31 mouse cellular contexts compared by ENCODE assay signal in the genomic region with DNA sequence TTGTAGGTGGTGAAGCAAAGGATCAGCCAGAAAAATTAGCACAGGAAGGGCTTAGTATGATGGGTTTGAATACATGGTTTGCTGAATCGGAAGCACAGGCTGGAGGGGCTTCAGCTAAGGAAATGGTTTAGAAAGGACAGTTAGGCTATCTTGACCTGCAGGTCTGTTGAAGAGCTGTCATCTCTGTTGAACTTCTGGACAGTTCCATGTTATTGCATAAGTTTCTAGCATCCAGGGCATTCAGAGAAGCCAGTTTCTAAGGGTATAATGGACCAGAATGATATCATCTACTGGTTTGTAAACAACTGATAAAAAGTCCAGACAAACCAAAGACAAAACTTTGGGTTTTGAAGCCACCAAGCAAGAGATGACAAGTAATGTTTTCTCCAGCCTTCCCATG.
"Had no signal": no experiment of that assay in that cellular context is flagged by ENCODE, and none has a peak within 500 bp of the region (broad histone marks: within the 10 kb centered on the region; RNA-seq: fewer than 3 reads in every experiment).

No protein-coding gene starts in this region.

- ATAC-seq: hindbrain, embryonic 16.5 days; hindbrain, postnatal 0 days; inflammation-experienced regulatory T-cells, adult 6 months; intestine, embryonic 15.5 days; intestine, embryonic 16.5 days had no signal

- H3K4me2 ChIP-seq: heart, embryonic 11.5 days; heart, embryonic 12.5 days; heart, embryonic 13.5 days; heart, embryonic 15.5 days; hindbrain, embryonic 12.5 days; hindbrain, embryonic 13.5 days; hindbrain, embryonic 14.5 days; hindbrain, embryonic 15.5 days; intestine, embryonic 15.5 days; kidney, embryonic 15.5 days had no signal

- H3K27me3 ChIP-seq: heart, embryonic 12.5 days; heart, embryonic 13.5 days; heart, embryonic 15.5 days; hindbrain, embryonic 12.5 days; hindbrain, embryonic 13.5 days; hindbrain, embryonic 15.5 days; intestine, embryonic 15.5 days; kidney, embryonic 15.5 days had no signal

- DNase-seq: heart, postnatal 10 days; heart, postnatal 36 days; heart, postnatal 4 days; kidney, adult 11 months; kidney, adult 18-20 months; kidney, adult 8-10 months; kidney, postnatal 10 days; kidney, postnatal 14 days; kidney, postnatal 25 days; kidney, postnatal 4 days; layer of hippocampus, adult 9-11 months; layer of hippocampus, postnatal 36 days had no signal

- H3K36me3 ChIP-seq: heart, embryonic 12.5 days; heart, embryonic 15.5 days; hindbrain, embryonic 10.5 days; hindbrain, embryonic 12.5 days; hindbrain, embryonic 13.5 days; hindbrain, embryonic 15.5 days; intestine, embryonic 15.5 days; kidney, embryonic 15.5 days had no signal

- H3K9ac ChIP-seq: heart, embryonic 12.5 days; heart, embryonic 13.5 days; heart, embryonic 15.5 days; hindbrain, embryonic 12.5 days; hindbrain, embryonic 13.5 days; hindbrain, embryonic 14.5 days; hindbrain, embryonic 15.5 days; intestine, embryonic 15.5 days; kidney, embryonic 15.5 days had no signal

- H3K27ac ChIP-seq: heart, embryonic 10.5 days; heart, embryonic 15.5 days; hindbrain, embryonic 10.5 days; hindbrain, embryonic 12.5 days; hindbrain, embryonic 13.5 days; hindbrain, embryonic 14.5 days; hindbrain, embryonic 15.5 days; hindbrain, postnatal 0 days; intestine, embryonic 15.5 days; kidney, postnatal 0 days; layer of hippocampus, adult 2 months; left cerebral cortex, adult 2 months had no signal

- H3K4me1 ChIP-seq: hindbrain, embryonic 10.5 days; hindbrain, embryonic 13.5 days; intestine, embryonic 15.5 days had no signal

- H3K4me3 ChIP-seq: heart, embryonic 10.5 days; heart, embryonic 12.5 days; heart, embryonic 13.5 days; heart, embryonic 15.5 days; hindbrain, embryonic 10.5 days; hindbrain, embryonic 12.5 days; hindbrain, embryonic 13.5 days; hindbrain, embryonic 15.5 days; intestine, embryonic 15.5 days; kidney, embryonic 15.5 days; layer of hippocampus, adult 2 months; left cerebral cortex, adult 2 months had no signal

- H3K9me3 ChIP-seq: heart, embryonic 10.5 days; heart, embryonic 12.5 days; heart, embryonic 13.5 days; heart, embryonic 15.5 days; hindbrain, embryonic 10.5 days; hindbrain, embryonic 12.5 days; hindbrain, embryonic 13.5 days; hindbrain, embryonic 15.5 days; intestine, embryonic 15.5 days; kidney, embryonic 15.5 days had no signal
